Mouse (Mus musculus) embryonic fibroblast, embryonic 13.5 days (primary cell): ENCODE measurements around the gene 9930111J21Rik2.

Experiments used
- CTCF ChIP-seq: IDR thresholded peaks from 2 replicates; pipeline ENCODE4 v1.5.1; 2011; ENCODE audit warnings: mild to moderate bottlenecking, control low read depth, low read length, moderate library complexity, borderline replicate concordance; ENCODE audit not compliant: insufficient read depth
- POLR2A ChIP-seq: IDR thresholded peaks from 2 replicates; pipeline ENCODE4 v1.6.1; 2011; ENCODE audit warnings: low read depth, mild to moderate bottlenecking, control low read depth, low read length, moderate library complexity

- no peak for TF ChIP-seq POLR2A
- TF ChIP-seq CTCF: no peak
These were observed 41.7 kb upstream of the 9930111J21Rik2 start for GRCm38 (mm10) chr11:49092786-49093185.
